25 mouse cellular contexts compared by ENCODE assay signal in genomic region chr8:47178785-47179184, GRCm38 (mm10).
DNase-seq lines count a peak whose midpoint lies in the region; ATAC-seq lines count a peak whose summit lies in the region.
"Had no signal": no experiment of that assay in that cellular context is flagged by ENCODE, and none has a peak within 500 bp of the region (broad histone marks: within the 10 kb centered on the region; RNA-seq: fewer than 3 reads in every experiment).

No protein-coding gene starts in this region.

- no peaks in the 10 kb centered on the region for H3K9me3 ChIP-seq in hindbrain, embryonic 10.5 days
- no peaks in the 10 kb centered on the region for H3K9me3 ChIP-seq in hindbrain, embryonic 16.5 days (ENCODE audit: control insufficient read depth, low read length)
- H3K9me3 ChIP-seq in hindbrain, embryonic 12.5 days (replicated peaks): no peaks in the 10 kb centered on the region
- H3K9me3 ChIP-seq in midbrain, embryonic 11.5 days (ENCODE audit: control insufficient read depth, low read length): no peaks in the 10 kb centered on the region
- H3K9me3 ChIP-seq in neural tube, embryonic 14.5 days (ENCODE audit: control insufficient read depth, low read length): no peaks in the 10 kb centered on the region
- H3K9me3 ChIP-seq: embryonic facial prominence, embryonic 13.5 days; forebrain, embryonic 12.5 days; heart, embryonic 12.5 days; liver, embryonic 13.5 days had no signal

- no peak overlapping the region for H3K4me3 ChIP-seq in hindbrain, embryonic 10.5 days
- H3K4me3 ChIP-seq in hindbrain, embryonic 16.5 days (ENCODE audit: low read length): no peak overlapping the region
- H3K4me3 ChIP-seq in hindbrain, embryonic 12.5 days: no peak overlapping the region
- H3K4me3 ChIP-seq in midbrain, embryonic 11.5 days (ENCODE audit: low read depth, low read length): no peak overlapping the region
- no peak overlapping the region for H3K4me3 ChIP-seq in neural tube, embryonic 14.5 days (ENCODE audit: low read depth, low read length)
- H3K4me3 ChIP-seq: embryonic facial prominence, embryonic 13.5 days; erythroblast, embryonic 14.5 days; forebrain, embryonic 12.5 days; gastrocnemius, adult 2 months; heart, embryonic 12.5 days; left cerebral cortex, adult 2 months; liver, embryonic 13.5 days had no signal

- peak; percentile 31 for DNase-seq in hindbrain, embryonic 10.5 days (ENCODE audit: low spot score)
- DNase-seq in midbrain, embryonic 11.5 days (ENCODE audit: low spot score, missing footprints): peak; percentile 85
- no peak for DNase-seq in gastrocnemius, postnatal 25 days
- DNase-seq in lung, postnatal 14 days: no peak
- DNase-seq in urinary bladder, postnatal 4 days (ENCODE audit: low spot score in 2 of 2): no peak
- DNase-seq: adrenal gland, postnatal 10 days; cerebellum, adult 9-10 months; gastrocnemius, adult 2 months; heart, adult 18-20 months; heart, postnatal 14 days; kidney, adult 18-20 months; liver, embryonic 13.5 days; lung, embryonic 14.5 days; lung, postnatal 4 days; retina, postnatal 1 day; thymus, postnatal 14 days had no signal

- ATAC-seq in hindbrain, embryonic 16.5 days: no peak; the same call in 1 of the 2 replicates
- ATAC-seq in hindbrain, embryonic 12.5 days (ENCODE audit: low FRiP score): 0 out of 2 replicates have a peak, but pooled peaks have one; percentile 32
- ATAC-seq in midbrain, embryonic 11.5 days (ENCODE audit: low FRiP score): peak; percentile 66
- ATAC-seq in neural tube, embryonic 14.5 days (ENCODE audit: low read depth): peak; percentile 62; the same call in 1 of the 2 replicates

- WGBS in hindbrain, embryonic 10.5 days: 60% methylated on average over 2 of the region's 2 CpGs
- WGBS in hindbrain, embryonic 16.5 days: 36% methylated on average over 2 of the region's 2 CpGs
- WGBS in hindbrain, embryonic 12.5 days: 45% methylated on average over 2 of the region's 2 CpGs
- WGBS in midbrain, embryonic 11.5 days: 63% methylated on average over 2 of the region's 2 CpGs
- WGBS in neural tube, embryonic 14.5 days: 36% methylated on average over 2 of the region's 2 CpGs

- H3K27ac ChIP-seq in hindbrain, embryonic 10.5 days: 0 out of 2 replicates have a peak overlapping the region, but pooled peaks have one; percentile 36
- no peak overlapping the region for H3K27ac ChIP-seq in hindbrain, embryonic 16.5 days (ENCODE audit: low read depth, low read length)
- H3K27ac ChIP-seq in hindbrain, embryonic 12.5 days: peak overlapping the region; percentile 35; the same call in 1 of the 2 replicates
- H3K27ac ChIP-seq in midbrain, embryonic 11.5 days (ENCODE audit: low read depth, low read length): no peak overlapping the region
- H3K27ac ChIP-seq in neural tube, embryonic 14.5 days (ENCODE audit: low read depth, low read length): no peak overlapping the region
- H3K27ac ChIP-seq: embryonic facial prominence, embryonic 13.5 days; forebrain, embryonic 12.5 days; gastrocnemius, adult 2 months; kidney, postnatal 0 days; left cerebral cortex, adult 2 months; liver, embryonic 13.5 days had no signal

- H3K4me2 ChIP-seq in hindbrain, embryonic 16.5 days (ENCODE audit: low read length): no peak overlapping the region
- H3K4me2 ChIP-seq in hindbrain, embryonic 12.5 days (replicated peaks): no peak overlapping the region
- no peak overlapping the region for H3K4me2 ChIP-seq in midbrain, embryonic 11.5 days
- no peak overlapping the region for H3K4me2 ChIP-seq in neural tube, embryonic 14.5 days (ENCODE audit: low read depth, low read length)
- H3K4me2 ChIP-seq: embryonic facial prominence, embryonic 13.5 days; forebrain, embryonic 12.5 days; heart, embryonic 12.5 days; liver, embryonic 13.5 days; lung, embryonic 14.5 days had no signal

- no peaks in the 10 kb centered on the region for H3K27me3 ChIP-seq in hindbrain, embryonic 10.5 days (ENCODE audit: insufficient read depth, poor library complexity, severe bottlenecking)
- no peaks in the 10 kb centered on the region for H3K27me3 ChIP-seq in hindbrain, embryonic 16.5 days (replicated peaks; ENCODE audit: control insufficient read depth, insufficient read depth, low read length)
- H3K27me3 ChIP-seq in hindbrain, embryonic 12.5 days: no peaks in the 10 kb centered on the region
- no peaks in the 10 kb centered on the region for H3K27me3 ChIP-seq in midbrain, embryonic 11.5 days (ENCODE audit: control insufficient read depth, insufficient read depth, low read length)
- H3K27me3 ChIP-seq in neural tube, embryonic 14.5 days (ENCODE audit: control insufficient read depth, insufficient read depth, low read length): no peaks in the 10 kb centered on the region
- H3K27me3 ChIP-seq: embryonic facial prominence, embryonic 13.5 days; forebrain, embryonic 12.5 days; heart, embryonic 12.5 days; liver, embryonic 13.5 days had no signal

- H3K36me3 ChIP-seq in hindbrain, embryonic 10.5 days: peaks cover 33% of the 10 kb centered on the region
- H3K36me3 ChIP-seq in hindbrain, embryonic 16.5 days (ENCODE audit: control insufficient read depth, insufficient read depth, low read length): no peaks in the 10 kb centered on the region
- 0 out of 2 replicates have a peak, but pooled peaks cover 3% of the 10 kb centered on the region for H3K36me3 ChIP-seq in hindbrain, embryonic 12.5 days
- H3K36me3 ChIP-seq in midbrain, embryonic 11.5 days (ENCODE audit: control insufficient read depth, insufficient read depth, low read length): no peaks in the 10 kb centered on the region
- no peaks in the 10 kb centered on the region for H3K36me3 ChIP-seq in neural tube, embryonic 14.5 days (ENCODE audit: control insufficient read depth, insufficient read depth, low read length)
- H3K36me3 ChIP-seq: liver, embryonic 13.5 days had no signal

- peaks cover 32% of the 10 kb centered on the region for H3K4me1 ChIP-seq in hindbrain, embryonic 10.5 days (replicated peaks)
- H3K4me1 ChIP-seq in hindbrain, embryonic 16.5 days (ENCODE audit: control insufficient read depth, insufficient read depth, low read depth, low read length): peaks cover 2% of the 10 kb centered on the region; the same call in 1 of the 2 replicates
- H3K4me1 ChIP-seq in hindbrain, embryonic 12.5 days: peaks cover 27% of the 10 kb centered on the region
- H3K4me1 ChIP-seq in midbrain, embryonic 11.5 days (ENCODE audit: control insufficient read depth, insufficient read depth, low read length): peaks cover 11% of the 10 kb centered on the region
- H3K4me1 ChIP-seq in neural tube, embryonic 14.5 days (ENCODE audit: control insufficient read depth, insufficient read depth, low read length): no peaks in the 10 kb centered on the region
- H3K4me1 ChIP-seq: heart, embryonic 12.5 days; liver, embryonic 13.5 days had no signal

- no peak overlapping the region for H3K9ac ChIP-seq in hindbrain, embryonic 16.5 days (ENCODE audit: low read depth, low read length)
- H3K9ac ChIP-seq in hindbrain, embryonic 12.5 days: no peak overlapping the region
- H3K9ac ChIP-seq in midbrain, embryonic 11.5 days (ENCODE audit: low read length): no peak overlapping the region
- no peak overlapping the region for H3K9ac ChIP-seq in neural tube, embryonic 14.5 days (replicated peaks; ENCODE audit: low read depth, low read length)
- H3K9ac ChIP-seq: embryonic facial prominence, embryonic 13.5 days; forebrain, embryonic 12.5 days; heart, embryonic 12.5 days; liver, embryonic 13.5 days; lung, embryonic 14.5 days had no signal

Comparison
In these comparisons a context has a peak if more than half of its experiments do, and no peak if none do; other contexts are left out.
1. H3K27ac ChIP-seq: peak in hindbrain, embryonic 10.5 days (single experiment) and hindbrain, embryonic 12.5 days (single experiment); none in hindbrain, embryonic 16.5 days (single experiment), midbrain, embryonic 11.5 days (single experiment) and neural tube, embryonic 14.5 days (single experiment).
2. DNase-seq: peak in hindbrain, embryonic 10.5 days (single experiment) and midbrain, embryonic 11.5 days (single experiment); none in gastrocnemius, postnatal 25 days (single experiment), lung, postnatal 14 days (single experiment) and urinary bladder, postnatal 4 days (0 of 2).